ENCODE assay signal across 10 mouse cellular contexts in genomic region chr10:84412326-84412962, GRCm38 (mm10). TPM values are rescaled to one million over a fixed set of nuclear protein-coding genes. Genes with fewer than 3 reads are reported as not detected.
DNase-seq lines count a peak whose midpoint lies in the region; ATAC-seq and TF ChIP-seq lines count a peak whose summit lies in the region.
"Had no signal": no experiment of that assay in that cellular context is flagged by ENCODE, and none has a peak within 500 bp of the region (broad histone marks: within the 10 kb centered on the region; RNA-seq: fewer than 3 reads in every experiment).

No protein-coding gene starts in this region.

- H3K27me3 ChIP-seq in heart, embryonic 16.5 days (ENCODE audit: control insufficient read depth, insufficient read depth, low read length): no peaks in the 10 kb centered on the region
- no peaks in the 10 kb centered on the region for H3K27me3 ChIP-seq in cerebellum, adult 2 months (ENCODE audit: control insufficient read depth, insufficient read depth, low read length)
- H3K27me3 ChIP-seq in lung, embryonic 16.5 days (ENCODE audit: control insufficient read depth, insufficient read depth, low read depth, low read length): no peaks in the 10 kb centered on the region

- no peak overlapping the region for H3K4me2 ChIP-seq in heart, embryonic 16.5 days (ENCODE audit: low read depth, low read length)
- H3K4me2 ChIP-seq in lung, embryonic 16.5 days (ENCODE audit: low read depth, low read length): no peak overlapping the region

- no peak overlapping the region for H3K9ac ChIP-seq in heart, embryonic 16.5 days (ENCODE audit: low read length)
- H3K9ac ChIP-seq in lung, embryonic 16.5 days (ENCODE audit: low read length): no peak overlapping the region

- peaks cover 53% of the 10 kb centered on the region for H3K4me1 ChIP-seq in heart, embryonic 16.5 days (ENCODE audit: control insufficient read depth, insufficient read depth, low read length)
- H3K4me1 ChIP-seq in cerebellum, adult 2 months (ENCODE audit: control insufficient read depth, insufficient read depth, low read length): peaks cover 77% of the 10 kb centered on the region
- peaks cover 40% of the 10 kb centered on the region for H3K4me1 ChIP-seq in lung, embryonic 16.5 days (replicated peaks; ENCODE audit: control insufficient read depth, insufficient read depth, low read length)

- no peak for TF ChIP-seq CTCF in cerebellum, adult 2 months (IDR thresholded peaks at IDR 0.05; ENCODE audit: borderline replicate concordance, insufficient read depth, low read depth, low read length)

- peak overlapping the region; percentile 89 for H3K27ac ChIP-seq in heart, embryonic 16.5 days (ENCODE audit: low read length)
- H3K27ac ChIP-seq in cerebellum, adult 2 months (ENCODE audit: insufficient read depth, low read length): peak overlapping the region; percentile 84
- peak overlapping the region; percentile 65 for H3K27ac ChIP-seq in lung, embryonic 16.5 days (ENCODE audit: low read length)

- TF ChIP-seq POLR2A in cerebellum, adult 2 months (IDR thresholded peaks at IDR 0.05; ENCODE audit: borderline replicate concordance, insufficient read depth, low read length): no peak

- H3K36me3 ChIP-seq in heart, embryonic 16.5 days (ENCODE audit: control insufficient read depth, insufficient read depth): peaks cover 3% of the 10 kb centered on the region
- peaks cover 3% of the 10 kb centered on the region for H3K36me3 ChIP-seq in lung, embryonic 16.5 days (ENCODE audit: control insufficient read depth, insufficient read depth, low read length)
- H3K36me3 ChIP-seq: G1E had no signal

- ATAC-seq in heart, embryonic 16.5 days (replicated peaks; ENCODE audit: extremely low read depth, insufficient read depth, low FRiP score): no peak
- ATAC-seq in lung, embryonic 16.5 days (ENCODE audit: low read depth): peak; percentile 81

- whole genome bisulfite sequencing in heart, embryonic 16.5 days: 73% methylated on average over 12 of the region's 12 CpGs
- WGBS in cerebellum, adult 2 months: 30% methylated on average over 12 of the region's 12 CpGs
- 52% methylated on average over 12 of the region's 12 CpGs for WGBS in lung, embryonic 16.5 days

- H3K9me3 ChIP-seq in heart, embryonic 16.5 days (replicated peaks; ENCODE audit: control insufficient read depth, low read length): no peaks in the 10 kb centered on the region
- no peaks in the 10 kb centered on the region for H3K9me3 ChIP-seq in lung, embryonic 16.5 days (ENCODE audit: control insufficient read depth, low read length)

- H3K4me3 ChIP-seq in heart, embryonic 16.5 days (ENCODE audit: low read length): no peak overlapping the region
- H3K4me3 ChIP-seq in cerebellum, adult 2 months (replicated peaks; ENCODE audit: insufficient read depth, low read depth, low read length): no peak overlapping the region
- H3K4me3 ChIP-seq in lung, embryonic 16.5 days (ENCODE audit: low read length): no peak overlapping the region

- DNase-seq in heart, adult 11 months: no peak
- DNase-seq in adrenal gland, postnatal 25 days: peak; percentile 77
- DNase-seq in cerebellum, adult 2 months: peak; percentile 85 to 92
- DNase-seq in thymus, postnatal 36 days: no peak
- DNase-seq in natural killer cell, adult 2 months (ENCODE audit: low spot score in 2 of 2): no peak
- DNase-seq: right cerebral cortex, adult 18-20 months; thymus, adult 2 months had no signal

RNA-seq across cellular contexts. Expression of gene Nuak1, which starts 28.0 kb away (rescaled TPM):
- 3.0 and 3.2 TPM in 2 replicates for polyA plus RNA-seq in heart, embryonic 16.5 days (2015; fragmentation: Nextera tagmentation; extraction: Ambion mirVana)
- total RNA-seq in adrenal gland, postnatal 25 days (2021): 6.8 and 7.8 TPM in 2 replicates
- 39.8 and 41.5 TPM in 2 replicates for polyA plus RNA-seq in cerebellum, adult 2 months (2012; rRNA removed)
- 2.2 and 2.6 TPM in 2 replicates for polyA plus RNA-seq in lung, embryonic 16.5 days (2015; fragmentation: Nextera tagmentation; extraction: Ambion mirVana)
- polyA plus RNA-seq: G1E had no signal

Comparison
In these comparisons a context has a peak if more than half of its experiments do, and no peak if none do; other contexts are left out.
1. DNase-seq: peak in adrenal gland, postnatal 25 days (single experiment) and cerebellum, adult 2 months (2 of 2); none in heart, adult 11 months (single experiment), thymus, postnatal 36 days (0 of 2) and natural killer cell, adult 2 months (0 of 2).
2. Peak in every context shown above with its lines, with median percentiles within 50 percentile points of each other: H3K27ac ChIP-seq.